Mouse (Mus musculus) adrenal gland, postnatal 10 days (tissue): ENCODE data around the gene Gm6526. TPM values are rescaled to one million over a fixed set of nuclear protein-coding genes. Genes with fewer than 3 reads are reported as not detected.
"Not testable (repeated sequence)": the region's sequence is repeated elsewhere in the genome, so short reads cannot be mapped to it uniquely, and the experiment has no call there.

Experiments used
- DNase-seq: peaks from one replicate; pipeline ENCODE4 v3.0.0; 2021; ENCODE audit warnings: mixed read lengths
- long read RNA-seq, 2 experiments: library from polyadenylated mRNA; stranded (forward); transcript quantifications; one replicate each; pipeline ENCODE4 v2.0.0; 2021
- total RNA-seq, 2 experiments: library from RNA; stranded (reverse); gene quantifications; 2 replicates each; pipeline ENCODE4 v1.2.3; 2021

Gm6526 gene
- total RNA-seq: not detected
- long read RNA-seq, experiment 1: 0 reads
- long read RNA-seq, experiment 2: 0 reads

- DNase-seq: not testable (repeated sequence)
Observed at GRCm38 (mm10) chr14:43747566-43747965, at the start of gene Gm6526. TSS of gene Gm6526 (plus strand) at chr14:43747866.

GRCm38 (mm10) chr14:43727385-43727784 lies 20.3 kb upstream of the Gm6526 start, which contains the start of gene Gm16506:
TSS of gene Gm16506 (minus strand) at chr14:43727485.
- DNase-seq: not testable (repeated sequence)

GRCm38 (mm10) chr14:43784645-43785044 lies 37.0 kb downstream of the Gm6526 start, which contains the start of gene Gm8180:
TSS of gene Gm8180 (minus strand) at chr14:43784745.
- not testable (repeated sequence) for DNase-seq

- peak; percentile 18 for DNase-seq
Observed at GRCm38 (mm10) chr14:43793811-43794210, 46.1 kb downstream of the Gm6526 start.

- DNase-seq: no peak
Observed at GRCm38 (mm10) chr14:43796069-43796904, 48.6 kb downstream of the Gm6526 start.

GRCm38 (mm10) chr14:43796905-43797470 lies 49.3 kb downstream of the Gm6526 start:
- DNase-seq: peak; percentile 42

- DNase-seq: not testable (repeated sequence)
Observed at GRCm38 (mm10) chr14:43804435-43804834, 56.8 kb downstream of the Gm6526 start.

Other genes with a start within 250 kb of the Gm6526 start
- gene Gm5799, start 204.3 kb upstream of the Gm6526 start, total RNA-seq: under 1 TPM in 1 of 2 experiments, not detected in 1; 0.27 TPM
- gene Gm17654, start 168.7 kb upstream of the Gm6526 start, total RNA-seq: not detected
- gene Gm10375, start 139.9 kb upstream of the Gm6526 start, total RNA-seq: not detected
- gene Gm8165, start 70.7 kb upstream of the Gm6526 start, total RNA-seq: not detected
- gene Gm7324, start 50.0 kb upstream of the Gm6526 start, total RNA-seq: 1 to 10 TPM; 1.0 to 1.7 TPM
- not detected for gene Gm16506, start 20.4 kb upstream of the Gm6526 start, total RNA-seq
- gene Gm8180, start 36.9 kb downstream of the Gm6526 start, total RNA-seq: not detected
- gene Ear1, start 127.7 kb downstream of the Gm6526 start, total RNA-seq: 1 to 10 TPM in 1 of 2 experiments, under 1 TPM in 1; 0.81 to 3.0 TPM
- not detected for gene Ear10, start 175.7 kb downstream of the Gm6526 start, total RNA-seq
- 1 to 10 TPM; 1.6 to 4.7 TPM for gene Gm8113, start 177.5 kb downstream of the Gm6526 start, total RNA-seq
- not detected for gene Ang5, start 209.2 kb downstream of the Gm6526 start, total RNA-seq